Mouse (Mus musculus) intestine, embryonic 16.5 days (tissue): ENCODE results near the gene Spin2e. TPM values are rescaled to one million over a fixed set of nuclear protein-coding genes. Genes with fewer than 3 reads are reported as not detected.
"Not testable (repeated sequence)": the region's sequence is repeated elsewhere in the genome, so short reads cannot be mapped to it uniquely, and the experiment has no call there.

Source experiments
- ATAC-seq: fragments of 200-750 bp; cut with Nextera tagmentation; 2 replicates; pipeline ENCODE4 v1.8.0; 2017; ENCODE audit warnings: moderate TSS enrichment, moderate library complexity
- H3K27ac ChIP-seq: fragments of 300-500 bp; sonication (generic); 2 replicates; pipeline ENCODE4 v1.5.1; 2014; ENCODE audit warnings: mild to moderate bottlenecking, low read length
- H3K27me3 ChIP-seq: fragments of 300-500 bp; sonication (generic); replicated peaks from 2 replicates; pipeline ENCODE4 v1.6.1; 2014; ENCODE audit warnings: low read length, control low read depth, mixed read lengths; ENCODE audit not compliant: control insufficient read depth, insufficient read depth
- H3K36me3 ChIP-seq: fragments of 300-500 bp; sonication (generic); 2 replicates; pipeline ENCODE4 v1.6.1; 2014; ENCODE audit warnings: low read length, control low read depth; ENCODE audit not compliant: control insufficient read depth, insufficient read depth
- H3K4me1 ChIP-seq: fragments of 300-500 bp; sonication (generic); 2 replicates; pipeline ENCODE4 v1.6.1; 2014; ENCODE audit warnings: low read length, control low read depth, mixed read lengths; ENCODE audit not compliant: control insufficient read depth, insufficient read depth
- H3K4me2 ChIP-seq: fragments of 300-500 bp; sonication (generic); 2 replicates; pipeline ENCODE4 v1.6.1; 2014; ENCODE audit warnings: low read depth, low read length, control low read depth
- H3K4me3 ChIP-seq: fragments of 300-500 bp; sonication (generic); 2 replicates; pipeline ENCODE4 v1.5.1; 2014; ENCODE audit warnings: mild to moderate bottlenecking, low read length
- H3K9ac ChIP-seq: fragments of 300-500 bp; sonication (generic); 2 replicates; pipeline ENCODE4 v1.6.1; 2014; ENCODE audit warnings: low read depth, low read length
- H3K9me3 ChIP-seq: fragments of 300-500 bp; sonication (generic); 2 replicates; pipeline ENCODE4 v1.6.1; 2016; ENCODE audit warnings: low read length, control low read depth; ENCODE audit not compliant: control insufficient read depth
- WGBS: fragments of 180-500 bp; shearing (Covaris S2); extraction: QIAGEN DNeasy Blood & Tissue Kit; methylation state at CpG from one replicate; pipeline ENCODE4 v1.1.7; 2014; 5-methylcytosine and 5-hydroxymethylcytosine counted together
- polyA plus RNA-seq: library from polyadenylated mRNA; unstranded; fragments of >200 nt; fragmentation: Nextera tagmentation; extraction: Ambion mirVana; gene quantifications from 2 replicates; pipeline ENCODE4 v1.2.1, GENCODE M21; 2015

Spin2e gene
- not detected in 2 replicates for polyA plus RNA-seq

- not testable (repeated sequence) for ATAC-seq, H3K4me1 ChIP-seq, H3K27ac ChIP-seq, H3K4me2 ChIP-seq, H3K27me3 ChIP-seq, H3K9ac ChIP-seq, H3K9me3 ChIP-seq, H3K4me3 ChIP-seq, H3K36me3 ChIP-seq
- 100% methylated on average over 1 of the region's 2 CpGs for WGBS
Observed at GRCm38 (mm10) chrX:31618820-31619219, at the start of gene Spin2e. Spin2e (minus strand) TSS chrX:31618920.

- H3K36me3 ChIP-seq, H3K4me1 ChIP-seq, ATAC-seq, H3K27me3 ChIP-seq, H3K4me2 ChIP-seq, H3K9me3 ChIP-seq, H3K27ac ChIP-seq, H3K9ac ChIP-seq, H3K4me3 ChIP-seq: not testable (repeated sequence)
- no CpG with 5 or more reads among the region's 1 CpGs for WGBS
Observed at GRCm38 (mm10) chrX:31574183-31574582, 44.5 kb downstream of the Spin2e start, which contains the start of gene Gm21883. Gm21883 (minus strand) TSS chrX:31574283.

Other genes starting within 250 kb of the Spin2e start
- gene Btbd35f19, start 235.0 kb downstream of the Spin2e start, polyA plus RNA-seq, result not detected in 2 replicates
- gene Gm21883, start 44.6 kb downstream of the Spin2e start, polyA plus RNA-seq, result not detected in 2 replicates
- not detected in 2 replicates for gene Btbd35f25, start 98.2 kb upstream of the Spin2e start, polyA plus RNA-seq